Mouse (Mus musculus): ENCODE measurements around the gene Htr2a. TPM values are rescaled to one million over a fixed set of nuclear protein-coding genes. Genes with fewer than 3 reads are reported as not detected.

The Htr2a gene
- total RNA-seq, 2 experiments from 2014 or later: 0.63 to 0.88 TPM

DNA sequence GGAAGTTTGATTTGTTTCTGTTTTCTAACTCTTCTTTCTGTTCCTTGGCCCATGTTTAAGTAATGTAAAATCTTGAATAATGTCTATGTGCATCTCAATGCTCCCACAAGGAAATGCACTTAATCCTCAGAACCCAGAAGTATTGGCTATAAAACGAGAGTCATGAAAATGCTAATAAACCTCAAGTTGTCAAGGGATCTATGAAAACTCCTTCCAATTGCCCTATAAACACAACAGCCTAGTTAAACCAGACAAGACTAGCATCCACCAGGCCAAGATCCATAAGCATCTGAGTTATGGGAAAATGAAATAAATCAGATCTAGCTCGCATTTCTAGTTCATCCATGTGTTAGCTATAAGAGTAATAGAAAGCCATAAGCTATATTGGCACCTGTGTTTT is 51.3 kb downstream of the Htr2a start:
- intact Hi-C loops (cut with DNase I): no loop called here
- no peak for DNase-seq

DNA sequence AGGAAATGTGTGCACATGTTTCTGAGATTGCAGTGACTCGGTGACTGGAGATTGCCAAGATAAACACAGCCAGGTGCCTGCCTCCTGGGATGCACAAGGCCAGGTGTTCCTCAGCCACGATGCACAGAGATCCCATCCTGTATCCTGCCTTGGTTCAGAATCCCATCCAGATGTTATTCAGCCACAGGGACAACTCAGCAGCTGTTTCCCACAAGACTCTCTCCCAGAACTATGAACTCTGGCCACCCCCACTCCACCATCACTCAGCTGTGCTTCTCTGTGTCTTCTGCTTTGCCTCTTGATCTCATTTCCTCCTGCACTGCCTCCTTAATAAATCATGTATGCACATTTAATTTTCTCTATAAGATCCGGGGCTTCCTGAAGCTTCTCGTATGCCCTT is 56.1 kb downstream of the Htr2a start:
- intact Hi-C loops (cut with DNase I): no loop called here
- DNase-seq: no peak

DNA sequence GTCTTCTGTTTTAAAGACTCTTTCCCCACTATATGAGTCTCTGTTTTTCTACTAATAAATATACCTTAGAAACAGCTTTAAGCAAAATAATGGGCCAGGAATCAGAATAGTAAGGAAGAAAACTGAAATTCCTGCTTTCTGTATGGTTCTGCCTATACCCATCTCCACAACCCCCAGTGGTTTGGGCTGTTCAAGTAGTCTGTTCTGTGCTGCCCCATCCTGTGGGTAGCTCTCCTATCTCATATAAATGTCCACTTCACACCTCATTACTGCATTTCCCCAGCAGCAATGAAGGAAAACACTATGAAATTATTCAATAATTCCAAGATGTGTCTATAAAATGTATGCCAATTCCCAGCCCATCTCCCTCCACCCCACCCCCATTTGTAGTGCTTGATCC is 56.8 kb downstream of the Htr2a start:
- no peak for DNase-seq
- intact Hi-C loops (cut with DNase I): no loop called here

DNA sequence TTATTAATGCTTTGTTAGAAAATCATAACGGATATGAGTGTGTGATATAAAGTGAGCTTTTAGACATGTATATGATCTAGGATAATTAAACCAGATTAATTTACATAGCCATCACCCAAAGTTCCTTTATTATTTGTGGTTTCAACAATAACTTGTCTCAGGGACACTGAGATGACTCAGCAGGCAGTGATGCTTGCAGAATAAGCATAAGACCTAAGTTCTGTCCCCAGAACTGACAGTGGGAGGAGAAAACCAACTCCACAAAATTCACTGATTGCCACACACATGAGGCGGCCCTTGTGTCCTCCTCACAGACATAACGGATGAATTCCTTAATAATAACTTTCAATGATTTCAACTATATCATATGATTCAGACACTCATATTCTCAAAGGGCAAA is 58.6 kb downstream of the Htr2a start:
- DNase-seq: no peak
- intact Hi-C loops (cut with DNase I): no loop called here

DNA sequence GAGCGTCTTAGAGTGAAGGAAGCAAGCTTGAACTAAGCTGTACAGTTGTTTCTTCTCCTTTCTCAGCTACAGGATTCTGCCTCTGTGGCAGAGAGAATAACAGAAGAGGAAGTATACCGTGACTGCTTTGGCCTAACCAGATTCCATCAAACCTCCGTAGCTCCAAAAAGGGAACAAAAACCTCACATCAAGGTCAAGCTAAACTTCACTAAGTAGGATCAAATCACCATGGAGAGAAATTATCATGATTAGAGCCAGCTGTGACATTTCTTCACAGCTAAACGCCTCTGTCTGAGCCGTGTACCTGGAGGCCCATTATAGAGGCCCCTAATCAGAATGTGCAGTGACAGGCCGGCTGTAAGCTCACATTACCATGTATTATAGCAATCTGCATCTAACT is 63.3 kb downstream of the Htr2a start:
- intact Hi-C loops (cut with DNase I): loop anchor here (10.0 kb wide), 1 partner anchor 1179 kb away; the partner anchor contains the start of gene Sucla2
- no peak for DNase-seq

DNA sequence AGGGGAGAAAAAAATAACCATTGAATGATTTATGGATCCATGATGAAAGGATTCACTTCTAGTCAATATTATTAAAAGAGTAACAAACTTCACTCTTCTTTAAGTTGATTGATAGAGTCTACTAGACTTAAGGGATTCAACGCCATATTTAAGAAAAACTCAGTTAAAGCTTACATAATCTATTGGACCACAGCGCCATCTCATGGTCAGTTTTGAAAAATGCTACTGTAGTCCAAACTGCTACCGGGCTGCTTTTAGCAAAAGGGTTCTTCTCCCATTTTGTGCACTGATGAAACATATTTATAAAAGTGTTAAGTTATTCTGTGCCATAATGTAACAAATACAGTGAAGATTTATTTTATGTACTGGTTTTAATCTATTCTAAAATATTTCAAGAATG is 68.4 kb downstream of the Htr2a start:
- DNase-seq: peak; percentile 18 to 65
- intact Hi-C loops (cut with DNase I): loop anchor here (2.0 to 10.0 kb wide), 3 partner anchors 66 to 1184 kb away; partner anchors contain the start of gene Sucla2

DNA sequence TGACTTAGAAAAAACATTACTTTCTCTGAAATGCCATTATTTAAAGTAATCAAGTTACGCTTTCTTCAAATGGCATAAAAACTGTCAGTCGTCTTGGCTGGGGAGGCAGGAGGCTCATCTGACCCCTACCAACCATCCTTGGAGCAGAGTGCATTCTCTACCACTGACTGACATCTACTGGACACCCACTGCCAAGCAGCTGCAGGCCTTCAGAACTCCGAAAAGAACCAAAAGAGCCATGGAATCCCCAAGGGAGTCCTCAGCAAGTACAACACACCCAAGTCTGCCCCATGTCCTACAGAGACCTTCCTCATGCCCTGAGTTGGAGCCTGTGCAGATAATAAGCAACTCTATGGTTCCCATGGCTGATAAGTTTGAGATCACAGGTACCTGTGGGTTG is 82.9 kb downstream of the Htr2a start:
- intact Hi-C loops (cut with DNase I): no loop called here
- DNase-seq: no peak

DNA sequence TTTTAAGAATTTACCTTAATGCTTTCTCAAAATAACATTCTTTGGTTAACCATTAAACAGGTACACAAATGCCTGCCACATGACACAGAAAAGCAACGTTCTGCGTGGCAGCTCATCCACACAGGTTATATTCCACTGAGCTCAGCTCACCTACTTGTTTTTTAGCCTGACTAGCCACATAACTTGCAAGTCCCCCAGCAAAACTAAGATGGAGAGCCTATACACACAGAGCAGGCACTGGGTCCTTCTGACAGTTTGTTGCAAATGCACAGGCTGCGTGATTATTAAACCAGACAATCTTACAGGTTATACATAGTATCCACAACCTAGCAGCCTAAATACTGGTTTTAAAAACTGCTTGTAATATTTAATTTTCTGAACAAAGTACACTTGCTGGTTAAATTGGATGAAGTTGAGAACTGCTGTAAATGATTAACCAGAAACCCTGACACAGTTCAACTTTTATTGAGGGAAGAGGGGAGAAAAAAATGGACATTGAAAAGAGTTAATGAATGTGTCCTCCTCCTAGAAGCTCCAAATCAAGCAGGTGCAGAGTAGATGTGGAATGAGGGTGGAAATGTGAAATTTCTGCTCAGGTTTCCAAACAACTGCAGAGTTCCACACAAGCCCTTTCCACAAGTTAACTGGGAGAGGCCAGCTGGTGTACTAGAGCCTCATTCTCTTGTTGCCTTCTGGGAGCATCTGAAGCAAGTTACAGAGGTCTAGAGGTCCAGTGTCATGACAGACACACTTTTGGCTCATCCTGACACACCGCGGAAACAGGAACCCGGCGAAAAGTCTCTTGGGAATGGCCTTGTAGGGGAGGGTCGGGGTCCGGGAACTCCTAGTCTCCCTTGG is 90.8 kb downstream of the Htr2a start:
- intact Hi-C loops (cut with DNase I): no loop called here

DNA sequence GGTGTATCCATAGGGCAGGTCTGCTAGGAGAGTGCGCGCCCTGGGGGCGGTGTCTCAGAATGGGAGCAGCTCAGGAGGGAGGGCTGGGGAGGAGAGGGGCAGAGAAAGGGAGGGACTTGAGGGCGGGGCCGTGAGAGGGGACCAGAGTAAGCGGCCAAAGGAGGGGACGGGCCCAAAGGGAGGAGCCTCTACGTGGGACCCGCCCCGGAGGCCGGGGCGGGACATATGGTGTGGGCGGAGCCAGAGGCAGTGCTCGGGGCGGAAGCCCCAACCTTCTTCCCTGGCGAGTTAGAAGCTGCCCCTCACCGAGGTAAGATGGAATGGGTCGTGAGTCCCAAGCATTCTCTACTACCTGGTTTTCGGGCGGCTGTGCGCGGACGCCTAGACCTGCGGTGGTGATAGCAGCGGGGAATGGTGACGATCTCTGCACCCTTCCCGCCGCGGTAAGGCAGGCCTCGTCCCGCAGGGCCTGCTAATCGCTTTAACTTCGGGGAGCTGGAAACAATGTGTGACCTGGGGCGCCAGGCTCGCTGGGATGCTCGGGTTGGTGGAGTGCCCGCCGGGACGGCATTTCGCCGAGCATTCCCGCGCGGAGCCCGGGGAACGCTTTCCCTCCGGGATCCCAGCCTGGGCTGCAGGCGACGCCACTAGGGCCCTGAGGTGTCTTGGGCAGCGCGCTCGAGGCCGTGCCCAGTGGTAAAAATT is 91.6 kb downstream of the Htr2a start, which contains the start of gene Esd:
Esd (plus strand) TSS at position 219 of the 705 bp plus-strand sequence.
- intact Hi-C loops (cut with DNase I): no loop called here
- DNase-seq: peak; percentile 93 to 95

More for the DNA sequence above, 90.8 kb downstream of the Htr2a start:
- DNase-seq: no peak

DNA sequence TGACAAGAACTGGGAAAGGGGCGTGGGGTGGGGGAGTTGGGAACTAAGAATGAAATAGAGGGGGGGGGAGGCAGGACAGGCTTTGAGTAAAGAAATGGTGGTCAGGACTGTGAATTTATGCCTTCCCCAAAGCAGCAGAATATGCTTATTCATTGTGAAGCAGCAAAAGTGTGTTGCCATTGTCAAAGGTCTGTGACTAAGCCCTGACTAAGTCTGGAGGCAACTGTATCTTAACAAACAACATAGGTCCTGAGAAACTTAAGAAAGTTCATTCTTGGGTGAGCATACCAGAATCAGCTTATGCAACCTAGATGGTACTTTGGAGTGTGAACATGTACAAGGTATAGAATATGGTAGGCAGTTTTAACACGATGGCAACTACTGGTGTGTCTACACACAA is 92.8 kb downstream of the Htr2a start:
- no peak for DNase-seq
- intact Hi-C loops (cut with DNase I): no loop called here

DNA sequence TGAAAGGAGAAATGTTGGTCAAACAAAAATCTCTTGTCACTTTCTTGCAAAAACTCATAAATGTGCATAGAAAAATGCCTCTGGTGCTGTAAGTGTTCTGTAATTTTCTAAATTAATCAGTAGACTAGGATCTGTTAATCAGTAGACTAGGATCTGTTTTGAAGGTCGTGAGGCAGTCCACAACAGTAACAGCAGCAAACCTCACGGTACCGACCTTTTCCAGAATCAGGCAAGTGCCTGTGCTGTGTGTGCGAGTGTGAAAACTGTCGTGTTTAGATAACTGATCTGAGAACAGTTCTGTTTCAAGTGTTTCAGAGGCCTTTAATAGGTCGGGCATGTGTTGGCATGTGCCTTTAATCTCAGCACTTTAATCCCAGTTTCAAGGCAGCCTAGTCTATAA is 94.8 kb downstream of the Htr2a start:
- no peak for DNase-seq

DNA sequence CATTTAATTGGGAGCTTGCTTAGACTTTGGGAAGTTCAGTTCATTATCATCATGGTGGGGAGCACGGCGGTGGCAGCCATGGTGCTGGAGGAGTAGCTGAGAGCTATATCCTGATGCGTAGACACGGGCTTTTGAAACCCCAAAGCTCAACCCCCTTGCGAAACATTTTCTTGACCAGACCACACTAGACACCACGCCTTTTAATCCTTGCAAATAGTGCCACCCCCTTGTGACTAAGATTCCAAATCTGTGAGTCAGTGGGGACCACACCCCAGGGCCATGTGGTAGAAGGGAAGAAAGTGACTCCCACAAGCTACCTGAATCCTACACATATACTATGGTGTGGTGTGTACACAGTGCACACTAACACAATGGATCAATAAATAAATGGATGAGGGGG is 96.2 kb downstream of the Htr2a start:
- intact Hi-C loops (cut with DNase I): no loop called here

More for the DNA sequence above, 94.8 kb downstream of the Htr2a start:
- intact Hi-C loops (cut with DNase I): no loop called here

More for the DNA sequence above, 96.2 kb downstream of the Htr2a start:
- DNase-seq: no peak

Other genes starting within 250 kb of the Htr2a start
- 100 to 1,000 TPM; 129 to 131 TPM for gene Esd, start 91.5 kb downstream of the Htr2a start, total RNA-seq (2021)

Measured in heart, postnatal 14 days (tissue).